Mouse (Mus musculus): ENCODE measurements around the gene Usp50.

DNA sequence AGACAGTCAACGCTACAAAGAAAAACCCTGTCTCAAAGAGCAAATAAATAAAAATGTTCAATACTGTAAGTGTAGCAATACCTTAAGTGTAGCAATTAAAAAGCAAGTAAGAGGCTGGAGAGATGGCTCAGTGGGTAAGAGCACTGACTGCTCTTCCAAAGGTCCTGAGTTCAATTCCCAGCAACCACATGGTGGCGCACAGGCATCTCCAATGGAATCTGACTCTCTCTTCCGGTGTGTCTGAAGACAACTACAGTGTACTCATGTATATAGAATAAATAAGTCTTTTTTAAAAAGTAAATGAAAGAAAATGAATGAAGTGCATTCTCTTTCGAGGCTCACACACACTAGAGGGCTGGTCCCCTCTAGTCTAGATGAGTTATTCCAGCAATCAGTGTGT lies 15.1 kb downstream of the Usp50 start:
- no peak for TF ChIP-seq CTCF (IDR thresholded peaks at IDR 0.05; ENCODE audit: extremely low read depth, insufficient read depth, insufficient read length, insufficient replicate concordance)
- TF ChIP-seq POLR2A (IDR thresholded peaks at IDR 0.05; ENCODE audit: low read depth, low read length): no peak

All from spleen, adult 2 months (tissue).